Mouse (Mus musculus) cerebellum, adult 2 months (tissue): ENCODE measurements around the gene Pigr.

Experiments
- CTCF ChIP-seq: fragments of 200-500 bp; IDR thresholded peaks from 2 replicates; pipeline ENCODE4 v1.5.1; 2011; ENCODE audit warnings: low read depth, mild to moderate bottlenecking, control low read depth, low read length, moderate library complexity, borderline replicate concordance; ENCODE audit not compliant: insufficient read depth
- POLR2A ChIP-seq: fragments of 200-500 bp; IDR thresholded peaks from 2 replicates; pipeline ENCODE4 v1.6.1; 2011; ENCODE audit warnings: low read length, control low read depth, borderline replicate concordance; ENCODE audit not compliant: insufficient read depth

- TF ChIP-seq POLR2A (no peak), CTCF (no peak)
Measured at GRCm38 (mm10) chr1:130850405-130850804, 23.9 kb downstream of the Pigr start.
